Mouse (Mus musculus): ENCODE measurements around the gene Kcnk6.

DNA sequence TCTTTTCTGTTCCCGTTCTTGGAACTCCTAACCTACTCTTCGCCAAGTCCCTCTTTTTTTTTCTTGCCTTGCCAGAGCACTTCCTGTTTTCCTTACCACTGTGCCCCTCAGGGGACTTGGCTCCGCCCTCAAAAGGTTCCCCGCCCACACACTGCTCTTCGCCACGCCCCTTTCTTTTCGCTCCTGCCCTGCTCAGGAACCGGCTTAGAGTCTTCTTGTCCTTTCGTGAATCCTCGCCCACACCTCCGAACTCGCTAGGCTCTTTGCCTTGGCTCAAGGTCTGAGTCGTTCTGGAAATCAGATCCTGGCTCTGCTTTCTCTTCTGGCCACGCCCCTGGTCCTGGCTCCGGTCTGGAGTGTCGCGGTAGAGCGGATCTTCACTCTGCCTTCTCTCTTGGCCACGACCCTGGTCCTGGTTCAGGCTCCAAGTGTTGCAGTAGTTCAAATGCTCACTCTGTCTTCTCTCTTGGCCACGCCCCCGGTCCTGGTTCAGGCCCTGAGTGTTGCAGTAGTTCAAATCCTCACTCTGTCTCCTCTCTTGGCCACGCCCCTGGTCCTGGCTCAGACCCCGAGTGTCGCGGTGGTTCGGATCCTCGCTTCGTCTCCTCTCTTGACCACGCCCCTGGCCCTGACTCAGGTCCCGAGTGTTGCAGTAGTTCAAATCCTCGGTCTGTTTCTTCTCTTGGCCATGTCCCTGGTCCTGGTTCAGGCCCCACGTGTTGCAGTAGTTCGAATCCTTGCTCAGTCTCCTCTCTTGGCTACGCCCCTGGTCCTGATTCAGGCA lies 20.7 kb downstream of the Kcnk6 start:
- TF ChIP-seq TAL1 (IDR thresholded peaks at IDR 0.05; ENCODE audit: low read length): no peak
- TF ChIP-seq GATA1 (IDR thresholded peaks at IDR 0.05; ENCODE audit: low read length): no peak

All from erythroblast, embryonic 14.5 days (primary cell).